Mouse (Mus musculus): ENCODE results near the gene Gimap9. TPM values are rescaled to one million over a fixed set of nuclear protein-coding genes. Genes with fewer than 3 reads are reported as not detected.

The Gimap9 gene
- polyA plus RNA-seq, 1 experiment = 49.6 TPM

DNA sequence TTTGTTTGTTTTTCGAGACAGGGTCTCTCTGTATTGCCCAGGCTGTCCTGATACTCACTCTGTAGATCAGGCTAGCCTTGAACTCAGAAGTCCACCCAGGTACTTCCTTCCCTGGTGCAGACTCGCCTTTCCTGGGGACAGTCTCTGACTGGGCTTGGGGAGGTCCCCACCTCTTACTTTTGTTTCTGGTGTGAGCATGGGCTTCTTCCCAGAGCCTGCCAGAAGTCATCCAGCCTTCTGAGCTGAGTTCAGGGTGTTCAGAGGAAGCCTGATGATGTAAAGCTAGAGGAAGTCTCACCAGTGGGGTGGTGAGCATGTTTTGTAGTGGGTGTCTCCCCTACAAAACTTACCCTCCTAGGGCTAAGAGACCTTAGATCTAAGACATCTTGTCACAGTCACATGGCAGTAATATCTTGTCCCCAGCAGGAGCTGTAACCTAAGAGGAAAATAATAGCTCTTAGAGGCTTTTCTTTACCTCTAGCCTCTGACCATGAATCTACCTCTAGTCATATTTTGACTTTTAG is 6.4 kb upstream of the Gimap9 start:
- Histone ChIP-seq H3K27ac (ENCODE audit: control insufficient read depth, insufficient read depth, low read length) (no peak overlapping the region), H3K36me3 (ENCODE audit: control insufficient read depth, insufficient read depth, low read length) (no peaks in the 10 kb centered on the region), H3K27me3 (ENCODE audit: control insufficient read depth, insufficient read depth, low read length) (no peaks in the 10 kb centered on the region), H3K4me1 (replicated peaks; ENCODE audit: control insufficient read depth, insufficient read depth, low read length) (peaks cover 32% of the 10 kb centered on the region), H3K4me3 (ENCODE audit: control insufficient read depth, insufficient read depth, low read length) (no peak overlapping the region)
- TF ChIP-seq POLR2A (IDR thresholded peaks at IDR 0.05; ENCODE audit: control insufficient read depth, extremely low read depth, insufficient read depth, low read length, poor library complexity) (no peak), CTCF (IDR thresholded peaks at IDR 0.05; ENCODE audit: borderline replicate concordance, control insufficient read depth, extremely low read depth, insufficient read depth, low read length, poor library complexity) (no peak)
- DNase-seq = no peak
- 88% methylated on average over 2 of the region's 2 CpGs for WGBS

DNA sequence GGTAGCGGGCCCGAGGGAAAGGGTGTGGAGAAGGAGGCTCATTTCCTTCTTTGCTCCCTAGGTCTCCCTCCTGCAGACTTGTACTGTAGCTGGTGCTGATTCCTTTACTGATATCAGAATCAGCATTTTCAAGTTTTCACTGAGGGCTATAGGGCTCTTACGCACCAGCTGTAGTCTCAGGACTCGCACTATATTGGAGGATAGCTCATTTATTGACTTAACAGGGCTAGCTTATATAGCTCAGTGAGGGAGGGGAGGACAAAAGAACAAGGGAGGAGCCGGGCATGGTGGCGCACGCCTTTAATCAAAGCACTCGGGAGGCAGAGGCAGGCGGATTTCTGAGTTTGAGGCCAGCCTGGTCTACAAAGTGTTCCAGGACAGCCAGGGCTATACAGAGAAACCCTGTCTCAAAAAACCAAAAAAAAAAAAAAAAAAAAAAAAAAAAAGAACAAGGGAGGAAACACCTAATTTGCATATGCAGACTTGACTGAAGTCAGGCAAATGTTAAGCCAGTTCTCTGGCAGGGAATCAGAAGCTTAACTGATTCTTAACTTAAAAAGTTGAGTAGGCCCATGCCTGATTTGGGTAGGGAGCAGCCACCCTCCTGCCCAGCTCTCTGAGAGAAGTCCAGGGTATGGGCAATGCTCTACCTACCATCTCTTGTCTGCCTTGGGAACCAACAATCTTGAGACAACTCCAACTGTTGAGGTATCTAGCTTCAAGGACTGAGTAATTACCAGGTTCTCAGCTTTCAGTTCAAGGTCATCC is 1.5 kb upstream of the Gimap9 start:
- 87% methylated on average over 9 of the region's 9 CpGs for WGBS
- Histone ChIP-seq H3K36me3 (ENCODE audit: control insufficient read depth, insufficient read depth, low read length) (peaks cover 9% of the 10 kb centered on the region), H3K4me3 (ENCODE audit: control insufficient read depth, insufficient read depth, low read length) (no peak overlapping the region), H3K27ac (ENCODE audit: control insufficient read depth, insufficient read depth, low read length) (peak overlapping the region; percentile 97), H3K27me3 (ENCODE audit: control insufficient read depth, insufficient read depth, low read length) (no peaks in the 10 kb centered on the region), H3K4me1 (replicated peaks; ENCODE audit: control insufficient read depth, insufficient read depth, low read length) (peaks cover 25% of the 10 kb centered on the region)
- no peak for TF ChIP-seq CTCF (IDR thresholded peaks at IDR 0.05; ENCODE audit: borderline replicate concordance, control insufficient read depth, extremely low read depth, insufficient read depth, low read length, poor library complexity)
- no peak for DNase-seq

DNA sequence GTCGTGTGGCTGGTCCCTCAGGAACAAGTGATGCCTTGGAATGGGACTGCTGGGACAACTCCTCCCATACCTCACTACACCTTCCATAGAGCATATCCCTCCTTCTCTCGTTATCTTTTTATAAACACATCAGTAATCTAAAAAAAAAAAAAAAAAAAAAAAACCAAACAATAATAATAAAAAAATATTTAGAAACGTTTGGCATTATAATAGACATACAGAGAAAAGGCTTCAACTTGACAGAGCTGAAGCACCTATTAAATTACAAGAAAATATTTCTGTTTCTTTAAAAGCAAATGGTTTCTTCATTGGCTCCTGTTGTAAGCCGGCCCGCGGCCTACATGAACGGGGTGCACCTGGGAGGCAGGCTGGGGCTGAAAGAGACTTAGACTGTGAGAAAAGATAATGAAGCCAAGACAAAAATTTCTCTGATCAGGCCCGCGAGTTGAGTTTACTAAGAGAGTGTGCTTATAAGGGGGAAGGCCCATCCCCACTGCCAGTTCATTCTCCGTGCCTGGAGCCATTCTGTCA is 464 bp upstream of the Gimap9 start:
- DNase-seq = no peak
- 16% methylated on average over 10 of the region's 10 CpGs for WGBS
- Histone ChIP-seq H3K36me3 (ENCODE audit: control insufficient read depth, insufficient read depth, low read length) (peaks cover 9% of the 10 kb centered on the region), H3K27ac (ENCODE audit: control insufficient read depth, insufficient read depth, low read length) (peak overlapping the region; percentile 97), H3K4me1 (replicated peaks; ENCODE audit: control insufficient read depth, insufficient read depth, low read length) (peaks cover 32% of the 10 kb centered on the region), H3K4me3 (ENCODE audit: control insufficient read depth, insufficient read depth, low read length) (peak overlapping the region; percentile 53), H3K27me3 (ENCODE audit: control insufficient read depth, insufficient read depth, low read length) (no peaks in the 10 kb centered on the region)
- TF ChIP-seq POLR2A (IDR thresholded peaks at IDR 0.05; ENCODE audit: control insufficient read depth, extremely low read depth, insufficient read depth, low read length, poor library complexity) (no peak), CTCF (IDR thresholded peaks at IDR 0.05; ENCODE audit: borderline replicate concordance, control insufficient read depth, extremely low read depth, insufficient read depth, low read length, poor library complexity) (no peak)

GRCm38 (mm10) chr6:48676860-48677415 is 1.0 kb downstream of the Gimap9 start:
- 41% methylated on average over 5 of the region's 5 CpGs for WGBS
- H3K4me3 ChIP-seq (ENCODE audit: control insufficient read depth, insufficient read depth, low read length) = peak overlapping the region; percentile 49
- peaks cover 9% of the 10 kb centered on the region for H3K36me3 ChIP-seq (ENCODE audit: control insufficient read depth, insufficient read depth, low read length)
- peak overlapping the region; percentile 96 for H3K27ac ChIP-seq (ENCODE audit: control insufficient read depth, insufficient read depth, low read length)
- DNase-seq = no peak
- peaks cover 35% of the 10 kb centered on the region for H3K4me1 ChIP-seq (replicated peaks; ENCODE audit: control insufficient read depth, insufficient read depth, low read length)
- no peaks in the 10 kb centered on the region for H3K27me3 ChIP-seq (ENCODE audit: control insufficient read depth, insufficient read depth, low read length)
- no peak for TF ChIP-seq POLR2A (IDR thresholded peaks at IDR 0.05; ENCODE audit: control insufficient read depth, extremely low read depth, insufficient read depth, low read length, poor library complexity)

- WGBS = 46% methylated on average over 17 of the region's 17 CpGs
- peak overlapping the region; percentile 96 for H3K27ac ChIP-seq (ENCODE audit: control insufficient read depth, insufficient read depth, low read length)
- H3K36me3 ChIP-seq (ENCODE audit: control insufficient read depth, insufficient read depth, low read length) = peaks cover 9% of the 10 kb centered on the region
- DNase-seq = no peak
- no peak for TF ChIP-seq POLR2A (IDR thresholded peaks at IDR 0.05; ENCODE audit: control insufficient read depth, extremely low read depth, insufficient read depth, low read length, poor library complexity)
- no peak for TF ChIP-seq CTCF (IDR thresholded peaks at IDR 0.05; ENCODE audit: borderline replicate concordance, control insufficient read depth, extremely low read depth, insufficient read depth, low read length, poor library complexity)
- H3K27me3 ChIP-seq (ENCODE audit: control insufficient read depth, insufficient read depth, low read length) = no peaks in the 10 kb centered on the region
- peaks cover 38% of the 10 kb centered on the region for H3K4me1 ChIP-seq (replicated peaks; ENCODE audit: control insufficient read depth, insufficient read depth, low read length)
- peak overlapping the region; percentile 47 for H3K4me3 ChIP-seq (ENCODE audit: control insufficient read depth, insufficient read depth, low read length)
Observed at GRCm38 (mm10) chr6:48677492-48678345, 1.8 kb downstream of the Gimap9 start.

GRCm38 (mm10) chr6:48678391-48678790 is 2.5 kb downstream of the Gimap9 start:
- H3K27me3 ChIP-seq (ENCODE audit: control insufficient read depth, insufficient read depth, low read length) = no peaks in the 10 kb centered on the region
- peak overlapping the region; percentile 64 for H3K27ac ChIP-seq (ENCODE audit: control insufficient read depth, insufficient read depth, low read length)
- no peak for DNase-seq
- TF ChIP-seq POLR2A (IDR thresholded peaks at IDR 0.05; ENCODE audit: control insufficient read depth, extremely low read depth, insufficient read depth, low read length, poor library complexity) (no peak), CTCF (IDR thresholded peaks at IDR 0.05; ENCODE audit: borderline replicate concordance, control insufficient read depth, extremely low read depth, insufficient read depth, low read length, poor library complexity) (no peak)
- H3K4me3 ChIP-seq (ENCODE audit: control insufficient read depth, insufficient read depth, low read length) = peak overlapping the region; percentile 13; the same call in 1 of the 2 replicates
- H3K4me1 ChIP-seq (replicated peaks; ENCODE audit: control insufficient read depth, insufficient read depth, low read length) = peaks cover 38% of the 10 kb centered on the region
- WGBS = 26% methylated on average over 4 of the region's 4 CpGs
- peaks cover 9% of the 10 kb centered on the region for H3K36me3 ChIP-seq (ENCODE audit: control insufficient read depth, insufficient read depth, low read length)

Data from thymus, adult 2 months (tissue).